Mouse (Mus musculus): ENCODE results near the gene Vmn2r20. TPM values are rescaled to one million over a fixed set of nuclear protein-coding genes. Genes with fewer than 3 reads are reported as not detected.
"Not testable (repeated sequence)": the region's sequence is repeated elsewhere in the genome, so short reads cannot be mapped to it uniquely, and the experiment has no call there.

The Vmn2r20 gene
- total RNA-seq (2021) = not detected
- long read RNA-seq, experiment 1 = 0 reads
- long read RNA-seq, experiment 2, partial matches to known transcripts = 0 of 1 reads
- long read RNA-seq, experiment 2, other reads (novel, unspliced or antisense) = 1 of 1 reads

DNA sequence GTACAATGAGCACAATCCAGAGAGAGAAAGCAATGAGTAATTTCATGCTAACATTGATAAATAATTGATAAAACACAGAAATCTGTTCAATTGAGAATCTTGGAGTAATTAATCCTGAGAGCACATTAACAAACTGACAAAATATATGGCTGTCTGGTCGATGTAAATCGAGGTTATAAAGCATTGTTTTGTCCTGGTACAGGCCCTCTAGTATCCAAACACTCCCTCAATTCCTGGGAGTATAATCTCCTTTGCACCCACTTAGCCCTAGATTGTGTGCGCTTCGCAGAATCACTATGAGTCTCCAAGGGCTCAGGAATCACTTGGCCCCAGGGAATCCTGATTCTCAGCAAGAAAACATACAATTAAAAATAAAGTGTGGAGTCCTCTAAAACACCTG, at the start of gene Vmn2r20:
TSS of gene Vmn2r20 (minus strand) at position 101 of the 400 bp plus-strand sequence.
- DNase-seq; intact Hi-C loops (cut with DNase I): not testable (repeated sequence)

DNA sequence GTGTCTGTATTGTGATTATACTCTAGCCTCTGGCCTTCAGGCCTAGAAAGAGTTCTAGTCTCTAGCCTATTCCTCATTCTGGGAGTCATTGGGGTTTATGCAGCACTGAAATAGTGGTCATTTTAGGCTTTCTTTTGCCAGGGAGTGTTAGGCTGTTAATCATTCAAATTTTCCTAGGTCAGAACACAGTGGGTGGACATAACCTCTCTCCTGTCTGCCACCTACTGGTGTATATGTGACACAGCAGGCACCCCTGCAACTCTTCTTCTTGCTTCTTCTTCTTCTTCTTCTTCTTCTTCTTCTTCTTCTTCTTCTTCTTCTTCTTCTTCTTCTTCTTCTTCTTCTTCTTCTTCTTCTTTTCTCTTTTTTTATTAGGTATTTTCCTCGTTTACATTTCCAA, 6.5 kb upstream of the Vmn2r20 start:
- intact Hi-C loops (cut with DNase I); DNase-seq: not testable (repeated sequence)

DNA sequence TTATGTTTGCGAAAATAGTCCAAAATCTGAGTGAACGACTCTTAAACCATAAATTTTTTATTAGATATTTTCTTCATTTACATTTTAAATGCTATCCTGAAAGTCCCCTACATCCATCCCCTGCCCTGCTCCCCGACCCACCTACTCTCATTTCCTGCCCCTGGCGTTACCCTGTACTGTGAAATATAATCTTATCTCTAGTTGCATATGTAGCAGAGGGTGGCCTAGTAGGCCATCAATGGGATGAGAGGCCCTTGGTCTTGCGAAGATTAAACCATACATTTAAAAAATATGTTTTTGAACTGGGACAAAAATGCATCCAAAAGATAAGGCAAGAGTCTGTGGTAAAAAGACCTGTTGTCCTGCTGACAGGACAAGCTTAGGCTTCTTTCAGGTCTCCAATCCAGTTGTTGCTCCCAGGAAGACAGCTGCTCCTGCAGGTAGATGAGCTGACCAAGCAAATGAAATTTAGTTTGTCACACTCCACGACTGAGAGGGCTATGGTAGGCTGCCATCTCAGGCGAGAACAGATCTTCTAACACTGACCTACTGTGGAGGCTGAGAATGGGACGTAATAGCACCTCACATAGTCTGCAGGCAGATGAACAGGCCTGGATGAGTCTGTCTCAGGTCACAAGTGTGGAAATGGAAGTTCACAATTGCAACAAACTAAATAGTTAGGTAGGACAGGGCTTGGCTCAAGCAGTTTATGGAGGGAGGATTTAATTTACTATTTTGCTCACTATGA, 10.8 kb downstream of the Vmn2r20 start:
- DNase-seq; intact Hi-C loops (cut with DNase I): not testable (repeated sequence)

DNA sequence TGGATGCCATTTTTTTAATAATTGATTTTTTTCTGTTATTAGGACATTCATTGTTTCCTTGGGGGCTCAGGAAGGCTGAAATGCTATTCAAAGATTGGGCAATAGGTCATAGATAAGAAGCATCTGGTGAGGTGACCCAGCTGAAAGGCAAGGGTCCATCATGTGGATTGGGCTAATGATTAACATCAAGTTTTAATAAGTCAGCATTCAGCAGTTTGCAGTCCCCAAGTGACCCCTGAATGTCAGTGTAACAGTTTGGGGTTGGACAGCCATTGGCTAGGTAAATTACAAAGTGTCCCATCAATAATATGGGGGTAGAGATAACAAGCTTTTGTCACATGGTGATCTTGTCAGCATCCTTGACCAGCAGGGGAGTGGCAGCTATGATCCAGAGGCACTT, 29.1 kb downstream of the Vmn2r20 start:
- intact Hi-C loops (cut with DNase I) = not testable (repeated sequence)

DNA sequence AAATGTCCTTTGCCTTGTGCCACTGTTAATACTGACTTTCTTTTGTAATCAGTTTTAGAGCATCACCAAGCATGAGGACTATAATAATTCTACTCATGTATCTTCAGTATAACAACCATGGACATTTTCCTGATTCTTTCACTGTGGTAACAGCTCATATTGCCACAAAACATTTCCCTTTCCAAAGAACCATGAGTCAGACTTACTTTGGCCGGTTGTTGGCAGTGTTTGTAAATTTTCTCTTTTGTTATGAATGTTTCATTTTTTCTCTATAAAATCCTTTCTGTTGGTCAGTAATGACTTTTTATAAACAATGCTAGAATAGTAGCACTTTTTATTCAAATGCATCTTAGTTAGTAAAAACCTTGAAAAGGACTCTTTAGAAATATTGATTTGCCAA, 71.8 kb downstream of the Vmn2r20 start:
- intact Hi-C loops (cut with DNase I) = no loop called here
- no peak for DNase-seq

More for the DNA sequence above, 29.1 kb downstream of the Vmn2r20 start:
- DNase-seq = not testable (repeated sequence)

DNA sequence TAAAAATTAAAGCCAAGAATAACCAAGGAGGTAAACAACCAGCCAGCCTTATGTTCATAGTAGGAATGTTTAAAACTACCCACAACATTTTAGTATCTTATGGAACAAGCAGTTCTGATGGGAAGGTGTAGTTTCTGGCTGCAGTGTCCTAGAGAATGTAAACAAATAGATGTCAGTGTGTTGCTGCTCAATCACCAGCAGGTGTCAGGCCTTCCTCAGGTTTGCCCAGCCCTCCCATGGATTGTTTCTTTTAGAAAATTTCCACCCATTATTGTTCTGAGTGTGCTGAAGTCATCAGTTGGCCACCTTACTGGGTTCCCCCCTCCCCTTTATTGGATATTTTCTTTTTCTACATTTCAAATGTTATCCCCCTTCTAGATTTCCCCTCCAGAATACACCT, 77.8 kb downstream of the Vmn2r20 start:
- no peak for DNase-seq
- intact Hi-C loops (cut with DNase I) = no loop called here

DNA sequence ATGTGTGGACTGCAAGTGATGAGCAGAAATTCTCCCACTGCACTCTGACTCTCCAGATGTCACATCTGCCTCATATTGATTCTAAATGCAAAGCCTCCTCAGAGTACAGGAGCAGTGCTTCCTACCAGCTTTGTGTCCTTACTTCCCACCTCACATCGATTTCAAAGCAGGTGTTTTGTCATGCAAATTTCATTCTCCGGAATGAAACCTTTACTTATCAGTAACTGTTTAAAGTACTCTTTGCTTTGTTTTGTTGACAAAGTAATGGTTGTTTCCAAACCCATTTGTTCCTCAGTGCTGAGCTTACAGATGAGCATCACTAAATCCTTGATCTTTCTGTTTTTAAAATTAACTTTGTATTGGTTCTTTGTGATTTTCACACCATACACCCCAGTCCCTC, 85.4 kb downstream of the Vmn2r20 start:
- no peak for DNase-seq

More for the DNA sequence above, 85.4 kb downstream of the Vmn2r20 start:
- intact Hi-C loops (cut with DNase I) = no loop called here

Other genes starting within 250 kb of the Vmn2r20 start
- gene Clec4b2, start 245.2 kb downstream of the Vmn2r20 start, total RNA-seq (2021) = under 1 TPM in 1 of 2 experiments, not detected in 1; 0.24 TPM
- 1 to 10 TPM; 1.7 to 2.2 TPM for gene Clec4n, start 188.3 kb downstream of the Vmn2r20 start, total RNA-seq (2021)
- gene Clec4d, start 156.0 kb downstream of the Vmn2r20 start, total RNA-seq (2021) = under 1 TPM in 1 of 2 experiments, not detected in 1; 0.66 TPM
- gene Clec4e, start 128.2 kb downstream of the Vmn2r20 start, total RNA-seq (2021) = under 1 TPM in 1 of 2 experiments, not detected in 1; 0.22 TPM
- gene Vmn2r19, start 109.8 kb downstream of the Vmn2r20 start, total RNA-seq (2021) = not detected
- gene Vmn2r21, start 115.3 kb upstream of the Vmn2r20 start, total RNA-seq (2021) = not detected
- gene Vmn2r22, start 232.6 kb upstream of the Vmn2r20 start, total RNA-seq (2021) = not detected